Mouse (Mus musculus) megakaryocyte, adult 5-6 weeks (primary cell): ENCODE measurements around the gene H2-T23. TPM values are rescaled to one million over a fixed set of nuclear protein-coding genes. Genes with fewer than 3 reads are reported as not detected.
"Not testable (repeated sequence)": the region's sequence is repeated elsewhere in the genome, so short reads cannot be mapped to it uniquely, and the experiment has no call there.

ENCODE experiments used
- ATAC-seq: 2 replicates; pipeline ENCODE4 v1.8.0; 2016; ENCODE audit warnings: mild to moderate bottlenecking, inconsistent platforms; ENCODE audit not compliant: poor library complexity, severe bottlenecking
- total RNA-seq, 2 experiments: library from RNA; stranded (forward) in 1 of 2; stranded (reverse) in 1 of 2; fragments of 153-499, 151-499 nt in 1 of 2; fragments of 221-1000, 200-1000 nt in 1 of 2; gene quantifications; 2 replicates each; pipeline versions ENCODE4 v1.2.3 to v1.2.4; 2015 to 2017

H2-T23 gene
- total RNA-seq, 2 experiments from 2014 or later: 216 to 224 TPM

- peak; percentile 69 for ATAC-seq
These were observed 8.7 kb downstream of the H2-T23 start for GRCm38 (mm10) chr17:36023710-36024654.

GRCm38 (mm10) chr17:36022922-36023321 lies 9.7 kb downstream of the H2-T23 start:
- ATAC-seq: no peak

DNA sequence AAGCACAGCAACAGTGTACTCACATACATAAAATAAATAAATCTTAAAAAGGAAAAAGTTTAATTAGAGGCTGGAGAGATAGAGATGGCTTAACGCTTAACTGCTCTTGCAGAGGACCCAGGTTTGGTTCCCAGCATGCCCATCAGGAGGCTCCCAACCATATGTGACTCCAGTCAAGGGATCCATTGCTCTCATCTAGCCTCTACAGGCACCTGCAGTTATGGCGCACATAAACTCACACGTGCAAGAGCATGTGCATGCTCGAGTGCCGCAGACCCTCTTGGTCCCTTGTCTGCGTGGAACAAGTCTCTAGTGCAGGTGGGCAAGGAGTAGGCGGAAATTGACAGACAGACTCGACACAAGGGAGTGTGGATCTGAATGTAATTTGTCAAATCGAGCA lies 10.6 kb downstream of the H2-T23 start:
- no peak for ATAC-seq

DNA sequence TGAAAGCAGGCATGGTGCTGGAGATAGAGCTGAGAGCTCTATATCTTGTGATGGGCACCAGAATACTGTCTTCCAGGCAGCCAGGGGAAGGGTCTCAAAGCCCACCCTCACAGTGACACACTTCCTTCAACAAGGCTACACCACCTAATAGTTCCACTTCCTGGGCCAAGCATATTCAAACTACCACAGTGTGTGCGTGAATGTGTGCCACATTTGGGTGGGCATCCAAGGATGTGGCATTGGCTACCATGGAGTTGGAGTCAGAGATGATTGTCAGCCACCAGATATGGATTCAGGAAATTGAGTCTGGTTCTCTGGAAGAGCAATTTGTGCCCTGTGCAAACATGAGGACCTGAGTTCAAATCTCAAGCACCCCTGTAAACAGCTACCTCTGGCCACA lies 11.3 kb downstream of the H2-T23 start:
- ATAC-seq: no peak

DNA sequence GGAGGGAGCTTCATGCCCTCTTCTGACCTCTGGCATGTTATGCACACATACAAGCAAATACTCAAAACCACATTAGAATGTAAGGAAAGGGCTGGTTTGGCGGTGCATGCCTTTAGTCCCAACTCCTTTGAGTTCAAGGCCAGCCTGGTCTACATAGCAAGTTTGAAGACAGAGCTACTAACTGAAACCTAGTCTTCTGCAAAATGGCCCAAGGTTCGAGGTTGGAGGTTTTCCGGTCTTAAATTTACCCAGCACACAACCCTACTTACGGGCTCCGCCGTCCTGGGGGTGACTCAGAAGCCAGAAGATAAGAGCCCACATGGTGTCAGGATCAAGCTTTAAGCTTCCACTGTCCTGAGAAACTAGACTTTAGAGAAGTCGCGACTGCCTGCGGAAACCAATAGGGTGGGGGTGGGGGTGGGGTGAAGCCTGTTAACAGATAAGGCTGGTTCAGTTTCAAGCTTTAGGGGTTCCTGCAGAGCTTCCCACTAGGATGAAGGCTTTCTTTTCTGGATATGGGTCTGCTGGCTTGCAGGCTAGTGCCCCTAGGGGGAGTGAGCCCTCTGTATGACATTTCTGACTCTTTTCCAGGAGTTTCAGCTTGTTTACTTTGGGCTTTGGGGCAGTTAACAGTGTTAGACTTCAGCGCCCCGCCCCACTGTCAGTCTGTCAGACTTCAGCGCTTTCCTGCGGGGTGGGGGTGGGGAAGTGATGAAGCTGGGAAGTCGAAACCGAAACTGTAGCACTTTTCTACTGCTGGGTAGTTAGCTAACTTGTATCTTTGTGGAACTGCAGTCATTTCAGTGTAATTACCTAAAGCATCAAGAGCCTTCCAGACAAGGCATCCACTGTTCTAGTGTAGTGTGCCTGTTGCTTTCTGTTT lies 12.2 kb downstream of the H2-T23 start, which contains the start of gene H2-T24:
H2-T24 (minus strand) TSS at position 370 of the 883 bp plus-strand sequence.
- ATAC-seq: peak; percentile 90

DNA sequence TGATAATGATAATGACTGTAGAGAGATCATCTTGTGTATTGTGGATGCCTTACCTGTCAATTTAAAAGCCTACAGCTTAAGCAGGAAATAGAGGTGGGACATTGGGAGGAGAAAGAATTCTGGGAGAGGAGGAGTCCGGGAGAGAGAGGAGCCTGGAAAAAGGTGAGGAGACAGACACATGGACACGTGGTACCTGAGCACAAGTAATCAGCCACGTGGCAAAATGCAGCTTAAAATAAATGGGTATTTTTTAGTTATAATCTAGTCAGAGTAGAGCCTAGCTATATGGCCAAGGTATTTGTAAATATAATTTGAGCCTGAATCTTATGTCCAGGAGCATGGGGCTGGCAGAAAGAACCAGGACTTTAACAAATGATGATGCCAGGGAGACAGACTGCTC lies 13.1 kb downstream of the H2-T23 start:
- no peak for ATAC-seq

GRCm38 (mm10) chr17:36018979-36019378 lies 13.7 kb downstream of the H2-T23 start:
- ATAC-seq: no peak

DNA sequence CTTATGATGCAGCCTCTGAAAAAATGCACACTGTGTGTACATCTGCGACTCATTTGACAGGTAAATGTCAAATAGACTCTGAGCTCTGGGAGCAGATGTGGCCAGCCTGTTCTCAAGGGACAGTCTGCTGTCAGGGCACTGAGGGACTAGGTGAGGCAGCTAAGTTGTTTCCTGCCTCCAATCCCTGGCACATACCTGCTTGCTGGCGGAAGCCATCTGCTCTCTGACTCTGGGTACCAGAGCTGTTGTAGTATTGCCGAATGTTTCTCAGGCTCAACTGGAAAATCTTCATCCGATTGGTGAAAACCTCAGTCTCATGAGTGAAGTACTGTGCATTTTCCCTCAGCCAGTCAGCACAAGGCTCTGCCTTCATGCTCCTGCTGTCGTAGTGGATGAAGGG lies 15.6 kb downstream of the H2-T23 start:
- ATAC-seq: no peak

- no peak for ATAC-seq
These were observed 17.7 kb downstream of the H2-T23 start for GRCm38 (mm10) chr17:36014977-36015376.

GRCm38 (mm10) chr17:36004409-36004808 lies 28.2 kb downstream of the H2-T23 start:
- not testable (repeated sequence) for ATAC-seq

DNA sequence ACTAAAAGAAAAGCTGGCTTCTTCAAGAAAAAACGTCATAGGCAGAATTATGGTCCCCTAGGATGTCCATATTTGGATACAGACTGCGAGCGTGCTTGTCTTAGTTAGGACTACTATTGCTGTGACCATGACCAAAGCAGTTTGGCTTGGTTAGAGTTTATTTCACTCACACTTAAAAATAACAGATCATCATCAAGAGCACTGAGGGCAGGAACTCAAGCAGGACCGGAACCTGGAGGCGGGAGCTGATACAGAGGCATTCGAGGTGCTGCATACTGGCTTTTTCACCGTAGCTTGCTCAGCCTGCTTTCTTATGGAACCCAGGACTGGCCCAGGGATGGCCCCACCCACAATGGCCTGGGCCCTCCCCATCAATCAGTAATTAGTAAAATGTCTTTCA lies 29.3 kb downstream of the H2-T23 start:
- ATAC-seq: no peak

DNA sequence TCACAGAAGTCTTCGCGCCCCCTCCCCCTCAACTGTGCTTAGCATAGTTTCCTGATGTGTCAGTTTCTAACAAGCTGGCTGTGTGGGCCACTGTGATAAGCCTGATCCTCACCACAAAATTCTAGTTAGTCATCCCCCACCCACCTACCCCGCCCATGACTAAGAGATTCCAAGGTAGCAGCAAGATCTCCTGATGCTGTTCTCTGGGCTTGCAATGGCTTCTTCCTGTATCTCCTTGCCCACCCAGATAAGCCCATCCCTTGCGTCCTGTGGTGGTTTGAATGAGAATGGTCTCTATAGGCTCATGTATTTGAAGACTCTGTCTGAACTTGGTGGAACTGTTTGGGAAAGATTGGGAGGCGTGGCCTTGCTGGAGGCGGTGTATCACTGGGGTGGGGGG lies 30.7 kb downstream of the H2-T23 start:
- no peak for ATAC-seq

DNA sequence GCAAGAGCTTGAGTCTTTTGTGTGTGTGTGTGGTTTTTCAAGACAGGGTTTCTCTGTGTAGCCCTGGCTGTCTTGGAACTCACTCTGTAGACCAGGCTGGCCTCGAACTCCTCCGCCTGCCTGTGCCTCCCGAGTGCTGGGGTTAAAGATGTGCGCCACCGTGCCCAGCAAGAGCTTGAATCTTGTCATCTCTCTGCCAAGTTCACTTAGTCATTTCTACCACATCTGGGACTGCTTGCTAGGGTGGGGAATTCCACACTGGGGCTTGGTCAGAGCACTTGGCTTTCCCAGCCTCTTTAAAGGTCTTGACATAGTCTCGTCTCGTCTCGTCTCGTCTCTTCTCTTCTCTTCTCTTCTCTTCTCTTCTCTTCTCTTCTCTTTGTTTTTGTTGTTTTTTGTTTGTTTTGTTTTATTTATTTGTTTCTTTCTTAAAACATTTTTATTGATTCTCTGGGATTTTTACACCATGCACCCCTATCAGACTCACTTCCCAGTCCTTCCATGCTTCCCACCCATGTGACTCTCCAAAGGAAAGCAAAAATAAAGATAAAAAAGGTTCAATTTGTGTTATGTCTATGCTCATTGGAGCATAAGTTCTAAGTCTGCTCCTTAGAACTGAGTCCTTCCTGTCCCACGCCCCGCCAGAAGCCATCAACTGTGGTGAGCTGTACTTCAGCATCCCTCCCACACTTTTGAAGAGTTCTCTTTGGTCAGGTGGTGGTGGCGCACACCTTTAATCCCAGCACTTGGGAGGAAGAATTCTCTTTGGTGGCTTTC lies 31.3 kb downstream of the H2-T23 start:
- no peak for ATAC-seq

GRCm38 (mm10) chr17:36000349-36000748 lies 32.3 kb downstream of the H2-T23 start:
- no peak for ATAC-seq

GRCm38 (mm10) chr17:35999356-35999755 lies 33.3 kb downstream of the H2-T23 start:
- peak; percentile 11; the same call in 1 of the 2 replicates for ATAC-seq

DNA sequence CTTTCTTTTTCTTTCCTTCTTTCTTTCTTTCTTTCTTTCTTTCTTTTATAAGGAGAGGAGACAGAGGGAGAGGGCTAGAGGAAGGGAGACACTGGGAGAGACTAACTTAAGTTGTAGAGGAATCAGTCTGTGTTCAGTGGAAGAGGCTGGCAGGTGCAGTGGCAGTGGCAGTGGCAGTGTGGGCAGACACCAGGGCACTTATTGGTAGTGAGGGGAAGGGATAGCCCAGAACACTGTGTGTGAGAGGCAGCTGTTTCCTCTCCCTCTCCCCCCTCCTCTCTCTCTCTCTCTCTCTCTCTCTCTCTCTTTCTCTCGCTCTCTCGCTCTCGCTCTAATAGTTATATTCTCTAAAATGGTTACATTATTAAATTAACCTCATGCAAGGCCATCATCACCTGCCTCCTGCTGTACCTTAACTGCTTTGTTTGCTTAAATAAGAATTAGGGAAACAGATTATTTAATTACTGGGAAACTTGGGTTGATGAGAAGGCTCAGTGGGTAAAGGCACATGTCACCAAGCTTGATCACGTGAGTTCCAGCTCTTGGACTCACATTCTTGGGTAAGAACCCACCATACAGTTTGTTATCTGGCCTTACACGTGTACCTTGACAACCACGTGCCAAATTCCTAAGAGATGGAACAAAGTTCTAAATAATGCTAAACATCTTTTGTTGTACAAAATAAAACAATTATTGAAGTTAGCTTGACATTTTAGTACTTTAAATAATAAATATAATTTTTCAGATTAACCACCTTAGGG lies 33.9 kb downstream of the H2-T23 start:
- no peak for ATAC-seq

DNA sequence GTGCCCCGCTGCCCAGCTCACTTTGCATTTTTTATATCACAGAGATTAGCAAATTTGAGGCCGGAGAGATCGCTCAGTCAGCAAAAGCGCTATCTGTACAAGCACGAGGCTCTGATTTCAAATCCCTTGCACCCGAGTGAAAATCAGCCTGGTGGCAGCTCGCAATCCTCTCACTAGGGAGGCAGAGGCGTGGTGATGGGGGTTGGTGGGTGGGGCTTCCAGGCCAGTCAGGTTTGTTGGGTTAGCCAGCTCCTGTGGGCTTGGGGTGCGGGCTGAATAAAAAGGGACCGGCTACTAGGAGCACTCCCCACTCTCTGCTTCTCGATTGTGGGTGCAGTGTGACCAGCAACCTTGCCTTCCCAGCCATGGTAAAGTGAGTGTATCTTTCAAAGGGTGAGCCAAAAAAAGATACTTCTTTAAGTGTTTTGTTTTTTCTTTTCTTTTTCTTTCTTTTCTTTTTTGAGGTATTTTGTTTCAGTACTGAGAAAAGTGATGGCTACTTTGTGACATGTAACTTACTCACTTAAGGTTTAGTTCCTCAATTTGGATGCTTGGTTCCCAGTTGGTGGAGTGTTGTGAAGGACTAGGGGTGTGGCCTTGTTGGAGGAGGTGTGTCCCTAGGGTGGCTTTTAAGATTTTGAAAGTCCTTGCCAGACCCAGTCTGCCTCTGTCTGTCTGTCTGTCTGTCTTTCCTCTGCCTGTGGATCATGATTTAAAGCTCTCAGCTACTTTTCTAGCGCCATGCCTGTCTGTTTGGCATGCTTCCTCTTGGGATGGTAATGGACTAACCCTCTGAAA lies 34.7 kb downstream of the H2-T23 start:
- ATAC-seq: peak; percentile 48

- ATAC-seq: peak; percentile 72
These were observed 35.7 kb downstream of the H2-T23 start for GRCm38 (mm10) chr17:35996949-35997348.

DNA sequence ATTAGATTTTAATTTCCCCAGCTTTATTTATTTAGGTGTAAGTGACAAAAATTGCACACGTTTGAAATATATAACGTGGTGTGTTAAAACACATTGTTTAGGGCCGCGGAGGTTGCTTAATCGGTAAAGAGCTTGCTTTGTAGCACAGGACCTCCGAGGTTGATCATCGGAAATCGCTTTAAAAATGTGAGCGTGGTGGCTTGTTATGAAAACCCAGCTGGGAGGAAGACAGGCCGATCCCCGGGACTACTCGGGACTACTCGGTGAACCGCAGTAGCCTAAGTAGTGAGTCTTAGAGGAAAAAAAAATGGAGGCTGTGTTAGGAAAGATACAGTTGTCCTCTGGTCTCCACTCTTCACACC lies 37.8 kb downstream of the H2-T23 start:
- no peak for ATAC-seq
